Mouse (Mus musculus) forebrain, embryonic 15.5 days (tissue): ENCODE results near the gene Srgap1. TPM values are rescaled to one million over a fixed set of nuclear protein-coding genes. Genes with fewer than 3 reads are reported as not detected.
A peak's percentile ranks its signal among the peaks of the same experiment; 100 is the strongest.
"Not testable (repeated sequence)": the region's sequence is repeated elsewhere in the genome, so short reads cannot be mapped to it uniquely, and the experiment has no call there.

Source experiments
- ATAC-seq: fragments of 200-750 bp; cut with Nextera tagmentation; replicated peaks from 2 replicates; pipeline ENCODE4 v1.8.0; 2017; ENCODE audit warnings: mild to moderate bottlenecking, moderate TSS enrichment, moderate library complexity
- H3K27ac ChIP-seq: fragments of 300-500 bp; sonication (generic); replicated peaks from 2 replicates; pipeline ENCODE4 v1.5.1; 2015; ENCODE audit warnings: mild to moderate bottlenecking, inconsistent platforms
- H3K27me3 ChIP-seq: fragments of 300-500 bp; sonication (generic); 2 replicates; pipeline ENCODE4 v1.6.1; 2015; ENCODE audit warnings: inconsistent platforms
- H3K36me3 ChIP-seq: fragments of 300-500 bp; sonication (generic); 2 replicates; pipeline ENCODE4 v1.6.1; 2015; ENCODE audit warnings: mild to moderate bottlenecking, inconsistent platforms
- H3K4me1 ChIP-seq: fragments of 300-500 bp; sonication (generic); 2 replicates; pipeline ENCODE4 v1.6.1; 2015; ENCODE audit warnings: inconsistent platforms
- H3K4me2 ChIP-seq: fragments of 300-500 bp; sonication (generic); replicated peaks from 2 replicates; pipeline ENCODE4 v1.6.1; 2015; ENCODE audit warnings: mild to moderate bottlenecking, inconsistent platforms
- H3K4me3 ChIP-seq: fragments of 300-500 bp; sonication (generic); 2 replicates; pipeline ENCODE4 v1.5.1; 2015; ENCODE audit warnings: mild to moderate bottlenecking, inconsistent platforms
- H3K9ac ChIP-seq: fragments of 300-500 bp; sonication (generic); replicated peaks from 2 replicates; pipeline ENCODE4 v1.6.1; 2015; ENCODE audit warnings: mild to moderate bottlenecking, inconsistent platforms
- H3K9me3 ChIP-seq: fragments of 300-500 bp; sonication (generic); 2 replicates; pipeline ENCODE4 v1.6.1; 2016; ENCODE audit warnings: inconsistent platforms
- WGBS: fragments of 180-500 bp; shearing (Covaris S2); methylation state at CpG from one replicate; pipeline ENCODE4 v1.1.7; 2015; ENCODE audit warnings: mixed read lengths; 5-methylcytosine and 5-hydroxymethylcytosine counted together
- polyA plus RNA-seq: library from polyadenylated mRNA; unstranded; fragments of >200 nt; fragmentation: Nextera tagmentation; extraction: Ambion mirVana; gene quantifications from 2 replicates; pipeline ENCODE4 v1.2.1, GENCODE M21; 2015

Srgap1 gene
- polyA plus RNA-seq, 1 experiment from 2014 or later, result 34.7 TPM

DNA sequence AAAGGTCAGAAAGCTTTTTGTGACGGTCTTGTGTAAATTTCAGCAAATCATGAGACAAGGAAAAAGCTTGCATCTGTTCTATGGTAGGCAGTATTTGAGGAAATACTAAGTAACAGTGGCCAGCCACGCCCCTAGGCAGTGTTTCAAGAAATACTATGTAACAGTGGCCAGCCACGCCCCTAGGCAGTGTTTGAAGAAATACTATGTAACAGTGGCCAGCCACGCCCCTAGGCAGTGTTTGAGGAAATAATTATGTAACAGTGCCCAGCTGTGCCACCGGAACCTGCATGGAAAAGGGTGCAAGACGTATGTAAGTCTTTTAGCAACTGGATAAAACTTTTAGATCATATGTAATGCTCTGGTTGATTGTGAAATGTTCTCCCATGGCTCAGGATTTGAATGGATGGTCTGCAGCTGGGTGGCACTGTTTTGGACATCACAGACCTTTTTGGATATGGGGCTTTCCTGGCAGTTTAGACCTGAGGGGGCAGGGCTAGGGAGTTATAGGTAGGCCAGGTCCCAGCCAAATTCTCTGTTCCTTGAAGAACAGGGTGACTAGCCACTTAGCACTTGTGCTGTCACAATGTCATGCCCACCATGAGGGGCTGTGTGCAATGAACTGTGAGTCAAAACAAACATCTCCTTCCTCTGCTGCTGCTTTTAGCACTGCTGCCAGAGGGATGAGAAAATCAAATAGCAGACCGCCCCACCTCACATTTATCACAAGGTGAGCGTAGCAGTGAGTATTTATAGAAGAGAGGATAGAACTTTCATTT, 250.9 kb downstream of the Srgap1 start:
- Histone ChIP-seq H3K36me3 (peaks cover 26% of the 10 kb centered on the region), H3K9ac (no peak overlapping the region), H3K4me2 (no peak overlapping the region), H3K4me1 (no peaks in the 10 kb centered on the region), H3K27ac (no peak overlapping the region), H3K27me3 (no peaks in the 10 kb centered on the region), H3K4me3 (no peak overlapping the region), H3K9me3 (no peaks in the 10 kb centered on the region)
- 71% methylated on average over 8 of the region's 8 CpGs for WGBS
- no peak for ATAC-seq

DNA sequence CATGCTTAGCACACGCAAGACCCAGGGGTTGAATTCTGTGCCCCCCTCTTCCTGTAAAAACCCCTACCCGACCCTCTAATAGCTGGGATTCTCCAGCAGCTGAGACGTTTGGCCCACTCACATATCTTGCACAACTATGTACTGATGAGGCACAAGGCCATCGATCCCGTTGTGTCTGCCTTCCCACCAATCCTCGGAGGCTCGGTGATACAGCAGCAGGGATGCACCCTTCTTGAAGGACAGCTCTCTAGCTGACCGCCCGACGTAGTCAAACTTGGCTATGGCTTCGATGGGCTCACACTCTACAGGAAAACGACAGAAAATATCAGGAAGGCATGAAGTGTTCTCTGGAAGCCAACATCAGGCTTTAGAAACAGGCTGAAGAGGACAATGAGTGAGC, 252.6 kb downstream of the Srgap1 start:
- Histone ChIP-seq H3K4me1 (peaks cover 5% of the 10 kb centered on the region; the same call in 1 of the 2 replicates), H3K9ac (no peak overlapping the region), H3K4me2 (no peak overlapping the region), H3K36me3 (peaks cover 13% of the 10 kb centered on the region), H3K27ac (no peak overlapping the region), H3K9me3 (no peaks in the 10 kb centered on the region), H3K27me3 (no peaks in the 10 kb centered on the region), H3K4me3 (no peak overlapping the region)
- WGBS, result 92% methylated on average over 12 of the region's 12 CpGs
- ATAC-seq, result no peak

DNA sequence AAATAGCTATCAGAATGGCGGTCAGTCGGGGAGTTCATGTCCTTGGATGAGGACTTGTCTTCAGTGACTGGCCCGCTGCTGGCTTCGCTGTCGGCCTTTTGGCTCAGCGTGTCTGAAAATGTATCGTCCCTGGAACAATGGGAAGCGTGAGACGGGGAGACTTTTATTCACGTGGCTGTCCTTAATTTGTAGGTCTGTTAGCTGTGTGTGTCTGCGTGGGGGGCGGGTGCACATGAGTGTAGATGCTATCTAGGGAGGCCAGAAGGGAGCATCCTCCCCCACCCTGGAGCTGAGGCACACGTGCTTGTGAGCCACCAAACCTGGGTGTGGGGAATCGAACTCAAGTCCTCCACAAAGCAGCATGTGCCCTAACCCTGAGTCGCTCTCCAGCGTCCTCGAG, 254.5 kb downstream of the Srgap1 start:
- no peak overlapping the region for H3K4me2 ChIP-seq
- no peak overlapping the region for H3K9ac ChIP-seq
- H3K36me3 ChIP-seq, result peaks cover 16% of the 10 kb centered on the region
- no peak overlapping the region for H3K4me3 ChIP-seq
- 91% methylated on average over 17 of the region's 17 CpGs for WGBS
- no peaks in the 10 kb centered on the region for H3K9me3 ChIP-seq
- no peak overlapping the region for H3K27ac ChIP-seq
- no peak for ATAC-seq
- no peaks in the 10 kb centered on the region for H3K27me3 ChIP-seq
- peaks cover 5% of the 10 kb centered on the region; the same call in 1 of the 2 replicates for H3K4me1 ChIP-seq

DNA sequence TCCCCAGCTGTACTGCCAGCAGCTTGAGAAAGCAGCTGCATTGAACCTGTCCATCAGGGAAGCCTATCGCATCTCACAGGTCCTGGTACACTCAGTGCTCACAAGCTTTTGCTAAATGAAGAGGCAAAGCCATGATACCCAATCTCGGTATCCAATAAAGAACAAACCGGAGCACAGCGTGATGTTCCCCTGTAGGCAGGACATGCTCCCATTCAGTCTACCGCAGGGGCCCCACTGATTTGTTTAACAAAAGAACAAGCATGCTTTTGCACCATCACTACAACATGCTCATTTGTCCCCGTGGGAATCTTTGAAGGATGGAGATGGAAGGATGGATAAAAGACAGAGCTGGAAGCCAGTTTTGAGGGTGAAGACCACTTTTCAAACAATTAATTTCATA, 257.0 kb downstream of the Srgap1 start:
- Histone ChIP-seq H3K4me3 (no peak overlapping the region), H3K4me1 (peaks cover 5% of the 10 kb centered on the region; the same call in 1 of the 2 replicates), H3K27ac (no peak overlapping the region), H3K4me2 (no peak overlapping the region), H3K27me3 (no peaks in the 10 kb centered on the region), H3K36me3 (peaks cover 21% of the 10 kb centered on the region), H3K9me3 (no peaks in the 10 kb centered on the region), H3K9ac (no peak overlapping the region)
- WGBS, result 4% methylated on average over 6 of the region's 6 CpGs
- no peak for ATAC-seq

DNA sequence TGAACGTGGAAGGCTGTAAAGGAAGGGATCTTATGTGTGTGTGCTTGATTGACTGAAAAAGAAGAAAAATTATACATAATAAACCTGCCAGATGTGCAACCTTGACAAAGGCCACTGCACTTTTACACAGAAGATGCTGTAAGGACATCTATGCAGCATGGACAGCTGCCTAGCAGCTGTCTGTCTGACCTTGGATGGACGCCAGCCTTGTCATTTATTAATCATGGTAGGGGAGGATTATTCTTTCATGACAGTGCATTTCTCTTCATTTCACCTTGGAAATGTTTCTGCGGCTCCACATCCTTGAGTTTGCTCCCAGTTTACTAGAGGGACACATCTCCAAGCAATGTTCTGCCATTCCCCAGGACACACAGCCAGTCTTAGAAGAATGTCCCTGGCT, 258.6 kb downstream of the Srgap1 start:
- Histone ChIP-seq H3K36me3 (peaks cover 30% of the 10 kb centered on the region), H3K27ac (no peak overlapping the region), H3K4me3 (no peak overlapping the region), H3K4me1 (peaks cover 5% of the 10 kb centered on the region; the same call in 1 of the 2 replicates), H3K4me2 (no peak overlapping the region), H3K27me3 (no peaks in the 10 kb centered on the region), H3K9ac (no peak overlapping the region), H3K9me3 (no peaks in the 10 kb centered on the region)
- ATAC-seq, result no peak
- WGBS, result 89% methylated on average over 3 of the region's 3 CpGs

DNA sequence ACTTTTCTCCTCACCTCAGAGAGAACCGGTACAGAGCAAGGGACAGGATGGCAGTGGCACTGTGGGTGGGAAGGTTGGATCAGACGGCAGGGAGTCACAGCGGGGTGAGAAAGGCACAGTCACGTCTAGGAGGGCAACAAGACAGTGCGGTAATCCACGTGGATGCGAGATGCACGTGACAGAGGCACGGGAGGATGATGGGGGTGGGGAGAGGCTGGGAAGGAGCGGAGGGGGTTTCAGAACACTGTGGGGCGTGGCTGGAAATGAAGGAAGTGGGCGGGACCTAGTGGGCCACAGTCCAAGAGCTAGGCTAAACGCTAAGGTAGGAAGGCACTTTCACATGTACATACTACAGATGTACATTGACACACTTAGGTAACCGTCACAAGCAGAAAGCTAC, 266.0 kb downstream of the Srgap1 start:
- Histone ChIP-seq H3K27ac (no peak overlapping the region), H3K9ac (no peak overlapping the region), H3K27me3 (no peaks in the 10 kb centered on the region), H3K4me1 (no peaks in the 10 kb centered on the region), H3K4me2 (no peak overlapping the region), H3K9me3 (no peaks in the 10 kb centered on the region), H3K36me3 (peaks cover 32% of the 10 kb centered on the region), H3K4me3 (no peak overlapping the region)
- 0 out of 2 replicates have a peak, but pooled peaks have one; percentile 16 for ATAC-seq
- 48% methylated on average over 14 of the region's 14 CpGs for WGBS

DNA sequence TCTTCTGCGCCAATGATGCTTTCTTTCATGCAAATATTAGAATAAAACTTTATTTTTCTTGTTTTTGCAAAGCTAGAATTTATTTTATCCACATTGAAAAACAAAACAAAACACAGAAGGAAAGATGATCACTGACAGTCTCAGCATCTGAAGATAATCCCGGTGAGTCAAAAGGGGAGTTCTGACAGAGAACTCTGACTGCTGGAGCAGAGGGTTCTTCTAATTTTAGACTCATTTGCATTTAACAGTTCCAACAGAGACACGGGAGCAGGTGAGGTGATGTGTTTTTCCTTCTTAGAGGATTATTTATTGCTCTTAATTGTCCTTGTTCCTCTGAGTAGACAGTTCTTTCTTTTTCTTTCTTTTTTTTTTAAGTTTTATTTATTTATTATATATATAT, 271.1 kb downstream of the Srgap1 start:
- no peaks in the 10 kb centered on the region for H3K4me1 ChIP-seq
- H3K9me3 ChIP-seq, result no peaks in the 10 kb centered on the region
- no peaks in the 10 kb centered on the region for H3K36me3 ChIP-seq
- no peaks in the 10 kb centered on the region for H3K27me3 ChIP-seq
- no peak overlapping the region for H3K27ac ChIP-seq
- WGBS, result 51% methylated on average over 3 of the region's 3 CpGs
- ATAC-seq, result no peak
- no peak overlapping the region for H3K4me3 ChIP-seq
- H3K4me2 ChIP-seq, result no peak overlapping the region
- H3K9ac ChIP-seq, result no peak overlapping the region

DNA sequence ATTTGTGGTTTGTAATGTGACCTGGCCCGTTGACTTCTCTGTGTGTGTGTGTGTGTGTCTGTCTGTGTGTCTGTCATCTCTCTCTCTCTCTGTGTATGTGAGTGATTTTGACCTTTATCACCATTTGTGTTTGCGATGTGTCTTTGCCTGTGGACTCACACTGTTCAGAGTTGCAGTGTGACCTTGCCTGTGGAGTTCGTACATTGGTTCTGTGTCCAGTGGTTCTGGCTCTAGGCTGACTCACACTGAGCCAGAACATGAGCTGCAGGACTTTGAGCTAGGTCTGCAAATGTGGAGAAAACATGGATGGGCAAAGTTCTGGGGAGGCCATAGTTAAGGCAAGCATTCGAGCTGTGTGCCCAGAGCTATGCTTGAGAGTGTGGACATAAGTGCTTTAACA, 273.3 kb downstream of the Srgap1 start:
- H3K36me3 ChIP-seq, result no peaks in the 10 kb centered on the region
- H3K9ac ChIP-seq, result no peak overlapping the region
- no peaks in the 10 kb centered on the region for H3K27me3 ChIP-seq
- WGBS, result 76% methylated on average over 4 of the region's 4 CpGs
- no peak overlapping the region for H3K4me2 ChIP-seq
- H3K4me1 ChIP-seq, result no peaks in the 10 kb centered on the region
- no peak overlapping the region for H3K27ac ChIP-seq
- H3K9me3 ChIP-seq, result no peaks in the 10 kb centered on the region
- no peak for ATAC-seq
- H3K4me3 ChIP-seq, result no peak overlapping the region

DNA sequence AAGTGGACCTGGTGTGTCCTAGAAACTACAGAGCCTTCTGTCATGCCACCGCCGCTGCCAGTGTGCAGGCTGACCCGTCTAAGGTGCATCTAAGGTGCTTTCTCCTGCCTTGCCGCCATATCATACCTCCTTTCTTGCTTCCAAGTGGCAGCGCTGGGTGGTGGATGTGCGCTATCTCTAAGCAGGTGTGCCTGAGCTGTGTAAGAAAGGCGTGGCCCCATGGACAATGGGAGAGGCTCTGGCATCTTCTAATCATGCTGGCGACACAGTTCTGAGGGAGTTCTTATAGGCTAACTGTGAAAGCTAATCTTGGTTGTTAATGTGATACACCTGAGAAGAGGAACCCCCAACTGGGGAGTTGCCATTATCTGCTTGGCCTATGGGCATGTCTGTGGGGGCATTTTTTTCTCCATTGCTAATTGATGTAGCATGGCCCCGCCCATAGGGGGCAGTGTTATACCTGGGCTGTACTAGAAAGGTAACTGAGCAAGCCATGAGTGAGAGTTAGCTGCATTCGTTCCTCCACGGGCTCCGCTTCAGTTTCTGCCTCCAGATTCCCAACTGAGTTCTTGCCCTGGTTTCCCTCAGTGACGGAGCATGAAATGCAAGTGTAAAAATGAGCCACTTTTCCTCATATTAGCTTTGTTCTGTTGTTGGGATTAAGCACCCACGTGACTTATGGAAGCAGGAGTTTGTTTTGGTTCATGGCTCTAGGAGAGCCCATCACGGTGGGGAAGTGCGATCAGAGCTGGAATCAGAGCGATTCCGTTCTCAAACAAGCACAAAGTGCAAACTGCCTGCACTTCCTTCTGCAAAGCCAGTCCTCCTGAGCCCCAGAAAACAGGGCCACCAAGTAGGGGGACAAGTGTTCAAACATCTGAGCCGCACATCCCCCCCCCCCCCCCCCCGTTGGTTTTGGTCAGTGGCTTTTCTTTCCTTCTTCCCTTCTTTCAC, 276.2 kb downstream of the Srgap1 start:
- Histone ChIP-seq H3K36me3 (no peaks in the 10 kb centered on the region), H3K4me2 (no peak overlapping the region; the same call in 1 of the 2 replicates), H3K27me3 (no peaks in the 10 kb centered on the region), H3K4me1 (no peaks in the 10 kb centered on the region), H3K4me3 (no peak overlapping the region), H3K9ac (no peak overlapping the region), H3K9me3 (no peaks in the 10 kb centered on the region), H3K27ac (no peak overlapping the region)
- WGBS, result 49% methylated on average over 20 of the region's 20 CpGs
- 0 out of 2 replicates have a peak, but pooled peaks have one; percentile 23 for ATAC-seq

DNA sequence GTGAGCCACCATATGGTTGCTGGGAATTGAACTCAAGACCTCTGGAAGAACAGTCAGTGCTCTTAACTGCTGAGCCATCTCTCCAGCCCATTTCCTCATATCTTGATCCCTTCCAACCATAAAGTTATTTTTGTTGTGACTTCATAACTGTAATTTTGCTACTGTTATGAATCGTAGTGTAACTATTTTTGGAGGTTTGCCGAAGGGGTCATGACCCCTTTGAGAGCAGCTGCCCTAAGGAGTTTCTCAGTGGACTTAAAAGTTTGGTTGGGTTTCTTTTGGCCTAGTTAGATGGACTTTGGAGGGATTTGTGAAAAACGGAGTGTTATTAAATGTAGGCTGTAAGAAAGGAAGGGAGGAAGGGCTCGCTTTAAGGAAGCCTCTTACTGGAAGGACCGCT, 277.4 kb downstream of the Srgap1 start:
- 93% methylated on average over 5 of the region's 5 CpGs for WGBS
- ATAC-seq, result no peak
- Histone ChIP-seq H3K9me3 (no peaks in the 10 kb centered on the region), H3K36me3 (no peaks in the 10 kb centered on the region), H3K4me1 (peaks cover 10% of the 10 kb centered on the region), H3K27me3 (no peaks in the 10 kb centered on the region), H3K4me2 (no peak overlapping the region), H3K27ac (no peak overlapping the region), H3K9ac (no peak overlapping the region), H3K4me3 (no peak overlapping the region)

DNA sequence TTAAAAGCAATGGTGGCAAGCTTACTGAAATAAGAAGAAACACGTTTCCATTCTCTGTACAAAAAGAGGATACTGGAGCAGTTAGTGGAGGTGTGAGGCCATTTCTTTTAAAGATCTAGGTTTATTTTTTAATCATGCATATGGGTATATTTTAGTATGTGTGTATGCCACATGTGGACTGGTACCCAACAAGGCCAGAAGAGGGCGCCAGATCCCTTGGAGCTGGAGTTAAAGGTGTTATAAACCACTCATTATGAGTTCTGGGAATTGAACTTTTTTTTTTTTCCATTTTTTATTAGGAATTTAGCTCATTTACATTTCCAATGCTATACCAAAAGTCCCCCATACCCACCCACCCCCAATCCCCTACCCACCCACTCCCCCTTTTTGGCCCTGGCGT, 279.8 kb downstream of the Srgap1 start:
- not testable (repeated sequence) for H3K4me3 ChIP-seq, H3K27ac ChIP-seq, H3K9me3 ChIP-seq, H3K9ac ChIP-seq, H3K36me3 ChIP-seq, H3K4me2 ChIP-seq, H3K27me3 ChIP-seq, ATAC-seq
- WGBS, result 79% methylated on average over 3 of the region's 3 CpGs
- H3K4me1 ChIP-seq, result peaks cover 11% of the 10 kb centered on the region
